ENCODE assay signal across 8 mouse cellular contexts in the genomic region with DNA sequence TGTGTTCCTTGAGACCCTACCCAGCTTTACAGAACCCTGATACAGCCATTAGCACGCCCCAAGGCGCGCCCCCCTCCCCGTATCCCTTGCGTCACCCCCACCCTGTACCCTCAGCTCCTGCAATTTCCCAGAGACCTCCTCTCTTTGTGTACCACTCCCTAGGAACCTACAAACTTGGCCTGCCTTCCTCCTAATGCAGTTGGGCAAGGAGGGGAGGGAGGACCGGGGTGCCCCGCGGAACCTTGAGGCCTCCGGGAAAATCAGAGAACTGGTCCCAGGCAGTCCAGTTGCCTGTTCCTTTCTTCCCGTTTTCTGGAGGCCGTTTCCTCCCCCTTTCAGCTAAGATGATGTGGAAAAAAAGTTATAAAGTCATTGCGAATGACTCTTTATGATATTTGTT. TPM values are rescaled to one million over a fixed set of nuclear protein-coding genes. Genes with fewer than 3 reads are reported as not detected.
A peak's percentile ranks its signal among the peaks of the same experiment; 100 is the strongest.
DNase-seq lines count a peak whose midpoint lies in the region; ATAC-seq and TF ChIP-seq lines count a peak whose summit lies in the region.

No protein-coding gene starts in this region.

- H3K36me3 ChIP-seq in heart, embryonic 16.5 days (ENCODE audit: control insufficient read depth, insufficient read depth) = no peaks in the 10 kb centered on the region
- no peaks in the 10 kb centered on the region for H3K36me3 ChIP-seq in forebrain, postnatal 0 days (ENCODE audit: insufficient read depth)
- no peaks in the 10 kb centered on the region for H3K36me3 ChIP-seq in liver, embryonic 13.5 days

- peaks cover 5% of the 10 kb centered on the region; the same call in 1 of the 2 replicates for H3K27me3 ChIP-seq in heart, embryonic 16.5 days (ENCODE audit: control insufficient read depth, insufficient read depth, low read length)
- H3K27me3 ChIP-seq in forebrain, postnatal 0 days (ENCODE audit: insufficient read depth, low read length) = no peaks in the 10 kb centered on the region
- H3K27me3 ChIP-seq in liver, embryonic 13.5 days = peaks cover 4% of the 10 kb centered on the region; the same call in 1 of the 2 replicates

- peaks cover 8% of the 10 kb centered on the region for H3K4me1 ChIP-seq in heart, embryonic 16.5 days (ENCODE audit: control insufficient read depth, insufficient read depth, low read length)
- H3K4me1 ChIP-seq in forebrain, postnatal 0 days (ENCODE audit: insufficient read depth) = no peaks in the 10 kb centered on the region
- H3K4me1 ChIP-seq in liver, embryonic 13.5 days (replicated peaks) = peaks cover 14% of the 10 kb centered on the region

- H3K9ac ChIP-seq in heart, embryonic 16.5 days (ENCODE audit: low read length) = no peak overlapping the region; the same call in none of the 2 replicates
- peak overlapping the region; percentile 74 for H3K9ac ChIP-seq in forebrain, postnatal 0 days
- H3K9ac ChIP-seq in liver, embryonic 13.5 days = peak overlapping the region; percentile 83

- WGBS in heart, embryonic 16.5 days = 12% methylated on average over 12 of the region's 12 CpGs
- WGBS in forebrain, postnatal 0 days = 8% methylated on average over 12 of the region's 12 CpGs
- 25% methylated on average over 12 of the region's 12 CpGs for WGBS in liver, embryonic 13.5 days (ENCODE audit: insufficient replicate concordance)

- peak overlapping the region; percentile 89 for H3K4me2 ChIP-seq in heart, embryonic 16.5 days (ENCODE audit: low read depth, low read length)
- peak overlapping the region; percentile 93 for H3K4me2 ChIP-seq in forebrain, postnatal 0 days (ENCODE audit: low read depth)
- H3K4me2 ChIP-seq in liver, embryonic 13.5 days = peak overlapping the region; percentile 98

- peak overlapping the region; percentile 79 for H3K4me3 ChIP-seq in heart, embryonic 16.5 days (ENCODE audit: low read length)
- H3K4me3 ChIP-seq in forebrain, postnatal 0 days (ENCODE audit: low read depth, low read length) = peak overlapping the region; percentile 79
- peak overlapping the region; percentile 75 for H3K4me3 ChIP-seq in liver, embryonic 13.5 days (replicated peaks)

- no peak for TF ChIP-seq CTCF in brain, embryonic 14.5 days (IDR thresholded peaks at IDR 0.05; ENCODE audit: borderline replicate concordance, extremely low read depth, insufficient read depth, insufficient read length)
- TF ChIP-seq CTCF in forebrain, postnatal 0 days (IDR thresholded peaks at IDR 0.05; ENCODE audit: low read depth) = no peak

- H3K27ac ChIP-seq in heart, embryonic 16.5 days (ENCODE audit: low read length) = no peak overlapping the region
- no peak overlapping the region; the same call in 1 of the 2 replicates for H3K27ac ChIP-seq in forebrain, postnatal 0 days (ENCODE audit: low read depth, low read length)
- H3K27ac ChIP-seq in liver, embryonic 13.5 days = no peak overlapping the region

- DNase-seq in heart, adult 11 months = no peak
- DNase-seq in brain, embryonic 14.5 days (ENCODE audit: low read depth) = peak; percentile 64
- DNase-seq in forebrain, postnatal 0 days = no peak
- no peak for DNase-seq in liver, embryonic 13.5 days
- DNase-seq in layer of hippocampus, postnatal 14 days (ENCODE audit: low spot score in 2 of 2) = no peak
- no peak for DNase-seq in spleen, postnatal 10 days (ENCODE audit: low spot score in 2 of 2)
- no peak for DNase-seq in right cerebral cortex, postnatal 36 days (ENCODE audit: low spot score in 2 of 2)

- no peaks in the 10 kb centered on the region for H3K9me3 ChIP-seq in heart, embryonic 16.5 days (replicated peaks; ENCODE audit: control insufficient read depth, low read length)
- no peaks in the 10 kb centered on the region for H3K9me3 ChIP-seq in forebrain, postnatal 0 days (ENCODE audit: low read length)
- H3K9me3 ChIP-seq in liver, embryonic 13.5 days (replicated peaks) = no peaks in the 10 kb centered on the region

- TF ChIP-seq POLR2A in brain, embryonic 14.5 days (IDR thresholded peaks at IDR 0.05; ENCODE audit: borderline replicate concordance, extremely low read depth, insufficient read depth, insufficient read length, poor library complexity, severe bottlenecking) = no peak

- ATAC-seq in heart, embryonic 16.5 days (replicated peaks; ENCODE audit: extremely low read depth, insufficient read depth, low FRiP score) = no peak
- ATAC-seq in forebrain, postnatal 0 days = no peak
- ATAC-seq in liver, embryonic 13.5 days (ENCODE audit: low read depth) = no peak

RNA-seq across cellular contexts. Expression of gene B3glct, which starts 1.3 kb away (rescaled TPM):
- 7.3 and 7.4 TPM in 2 replicates for polyA plus RNA-seq in heart, embryonic 16.5 days (2015; fragmentation: Nextera tagmentation; extraction: Ambion mirVana)
- 18.0 and 20.4 TPM in 2 replicates for polyA plus RNA-seq in brain, embryonic 14.5 days (2012; rRNA removed)
- total RNA-seq in forebrain, postnatal 0 days (2014; rRNA removed) = 16.5 and 19.9 TPM in 2 replicates
- polyA plus RNA-seq in forebrain, postnatal 0 days (2015; fragmentation: Nextera tagmentation; extraction: Ambion mirVana) = 12.4 and 13.1 TPM in 2 replicates
- 4.5 and 5.8 TPM in 2 replicates for polyA plus RNA-seq in liver, embryonic 13.5 days (2015; fragmentation: Nextera tagmentation; extraction: Ambion mirVana)
- 10 to 100 TPM; 15.0 to 15.7 TPM for total RNA-seq in layer of hippocampus, postnatal 14 days (2021)

RNA-seq across cellular contexts. Expression of gene Hsph1, which starts 43.2 kb away (rescaled TPM):
- 27.7 and 29.1 TPM in 2 replicates for polyA plus RNA-seq in heart, embryonic 16.5 days (2015; fragmentation: Nextera tagmentation; extraction: Ambion mirVana)
- polyA plus RNA-seq in brain, embryonic 14.5 days (2012; rRNA removed) = 67.6 and 99.0 TPM in 2 replicates
- 41.2 and 49.2 TPM in 2 replicates for total RNA-seq in forebrain, postnatal 0 days (2014; rRNA removed)
- polyA plus RNA-seq in forebrain, postnatal 0 days (2015; fragmentation: Nextera tagmentation; extraction: Ambion mirVana) = 68.4 and 78.6 TPM in 2 replicates
- polyA plus RNA-seq in liver, embryonic 13.5 days (2015; fragmentation: Nextera tagmentation; extraction: Ambion mirVana) = 45.2 and 60.6 TPM in 2 replicates
- total RNA-seq in layer of hippocampus, postnatal 14 days (2021) = 100 to 1,000 TPM; 237 to 281 TPM
